In the genomic region with DNA sequence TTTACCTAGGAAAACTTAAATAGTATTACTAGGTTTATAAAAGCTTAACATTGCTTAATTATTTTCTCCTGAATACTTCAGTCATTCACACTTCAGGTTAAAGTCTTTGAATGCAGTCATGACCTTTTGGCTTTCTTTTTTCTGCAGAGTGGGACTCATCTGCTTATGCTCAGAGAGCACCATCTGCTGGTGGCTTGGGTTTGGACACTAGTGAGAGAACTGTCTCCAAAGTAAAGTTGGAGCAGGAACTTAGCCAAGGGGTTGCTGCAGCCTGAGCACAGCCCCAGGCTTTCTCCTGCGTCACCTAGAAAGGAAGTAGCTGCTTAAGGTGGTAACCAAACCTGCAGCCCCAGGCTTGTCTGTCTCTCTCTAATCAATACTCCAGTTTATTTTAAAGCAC, we compare ENCODE assay signal across 8 mouse cellular contexts.
A peak's percentile ranks its signal among the peaks of the same experiment; 100 is the strongest.
DNase-seq lines count a peak whose midpoint lies in the region; ATAC-seq and TF ChIP-seq lines count a peak whose summit lies in the region.

No protein-coding gene starts in this region.

- H3K4me2 ChIP-seq in kidney, embryonic 14.5 days (replicated peaks; ENCODE audit: low read depth, low read length), result no peak overlapping the region
- H3K4me2 ChIP-seq in midbrain, postnatal 0 days (ENCODE audit: low read depth, low read length, poor library complexity, severe bottlenecking), result no peak overlapping the region

- H3K9me3 ChIP-seq in kidney, embryonic 14.5 days (ENCODE audit: control insufficient read depth, low read length), result no peaks in the 10 kb centered on the region
- no peaks in the 10 kb centered on the region for H3K9me3 ChIP-seq in limb, embryonic 10.5 days (replicated peaks)
- H3K9me3 ChIP-seq in midbrain, postnatal 0 days (ENCODE audit: low read length), result no peaks in the 10 kb centered on the region

- no peak overlapping the region for H3K9ac ChIP-seq in kidney, embryonic 14.5 days (ENCODE audit: low read depth, low read length)
- no peak overlapping the region for H3K9ac ChIP-seq in midbrain, postnatal 0 days (replicated peaks; ENCODE audit: low read length, poor library complexity, severe bottlenecking)

- no peak overlapping the region for H3K27ac ChIP-seq in kidney, embryonic 14.5 days (ENCODE audit: low read depth, low read length)
- no peak overlapping the region for H3K27ac ChIP-seq in limb, embryonic 10.5 days
- H3K27ac ChIP-seq in midbrain, postnatal 0 days (ENCODE audit: low read depth, low read length), result no peak overlapping the region

- H3K4me3 ChIP-seq in kidney, embryonic 14.5 days (ENCODE audit: low read length), result no peak overlapping the region
- H3K4me3 ChIP-seq in limb, embryonic 10.5 days, result no peak overlapping the region
- H3K4me3 ChIP-seq in midbrain, postnatal 0 days (ENCODE audit: low read depth, low read length), result no peak overlapping the region

- H3K27me3 ChIP-seq in kidney, embryonic 14.5 days (ENCODE audit: control insufficient read depth, insufficient read depth, low read length), result no peaks in the 10 kb centered on the region
- H3K27me3 ChIP-seq in limb, embryonic 10.5 days (ENCODE audit: low read depth, poor library complexity, severe bottlenecking), result no peaks in the 10 kb centered on the region
- no peaks in the 10 kb centered on the region for H3K27me3 ChIP-seq in midbrain, postnatal 0 days (ENCODE audit: insufficient read depth, low read length)

- H3K4me1 ChIP-seq in kidney, embryonic 14.5 days (ENCODE audit: control insufficient read depth, insufficient read depth, low read length), result peaks cover 21% of the 10 kb centered on the region
- peaks cover 61% of the 10 kb centered on the region for H3K4me1 ChIP-seq in limb, embryonic 10.5 days
- H3K4me1 ChIP-seq in midbrain, postnatal 0 days (ENCODE audit: insufficient read depth, low read length), result no peaks in the 10 kb centered on the region

- no peaks in the 10 kb centered on the region for H3K36me3 ChIP-seq in kidney, embryonic 14.5 days (ENCODE audit: control insufficient read depth, insufficient read depth, low read length)
- no peaks in the 10 kb centered on the region for H3K36me3 ChIP-seq in limb, embryonic 10.5 days
- no peaks in the 10 kb centered on the region for H3K36me3 ChIP-seq in midbrain, postnatal 0 days (ENCODE audit: insufficient read depth, low read length)

- no peak for ATAC-seq in kidney, embryonic 14.5 days (ENCODE audit: low FRiP score, low TSS enrichment)
- ATAC-seq in granulocyte monocyte progenitor cell, adult 5-6 weeks (replicated peaks; ENCODE audit: poor library complexity, severe bottlenecking), result peak; percentile 70
- ATAC-seq in midbrain, postnatal 0 days (ENCODE audit: low FRiP score), result no peak

- peak; percentile 79 for DNase-seq in kidney, adult 11 months
- peak; percentile 90 for DNase-seq in embryo, embryonic 10.5 days (ENCODE audit: low spot score)
- peak; percentile 81 to 91 for DNase-seq in kidney, adult 8-10 months
- DNase-seq in limb, embryonic 10.5 days (ENCODE audit: low spot score), result peak; percentile 75
- DNase-seq in midbrain, postnatal 0 days (ENCODE audit: low spot score), result peak; percentile 89
- peak; percentile 42 for DNase-seq in testis, postnatal 14 days (ENCODE audit: low spot score)

- WGBS in kidney, embryonic 14.5 days, result 28% methylated on average over 1 of the region's 1 CpGs
- WGBS in limb, embryonic 10.5 days, result 21% methylated on average over 1 of the region's 1 CpGs
- 25% methylated on average over 1 of the region's 1 CpGs for WGBS in midbrain, postnatal 0 days

- TF ChIP-seq CTCF in midbrain, postnatal 0 days (IDR thresholded peaks at IDR 0.05), result peak; percentile 95
